Mouse (Mus musculus): Measurements from ENCODE around the gene Ecm2. TPM values are rescaled to one million over a fixed set of nuclear protein-coding genes. Genes with fewer than 3 reads are reported as not detected.

Ecm2 gene
- total RNA-seq, 2 experiments from 2014 or later: 1.7 to 1.9 TPM

DNA sequence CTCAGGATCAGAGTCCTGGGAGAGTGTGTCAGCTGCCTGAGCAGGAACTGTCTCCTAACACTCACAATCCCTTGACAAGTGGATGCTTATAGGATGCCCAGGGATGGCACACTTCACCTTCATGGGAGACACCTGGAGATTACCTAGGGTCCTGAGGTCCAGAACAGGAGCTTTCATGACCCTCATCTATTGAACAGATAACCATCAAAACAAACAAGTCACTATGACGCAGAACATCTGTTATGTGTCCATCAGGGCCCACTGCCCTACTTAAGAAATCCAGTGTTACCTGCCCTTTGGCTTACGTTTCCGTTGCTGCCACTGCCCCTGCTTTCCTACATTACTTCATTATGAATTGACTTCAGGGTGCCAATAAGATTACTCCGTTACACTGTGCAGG, 1.2 kb downstream of the Ecm2 start:
- intact Hi-C loops (cut with DNase I): no loop called here
- no peak for DNase-seq

DNA sequence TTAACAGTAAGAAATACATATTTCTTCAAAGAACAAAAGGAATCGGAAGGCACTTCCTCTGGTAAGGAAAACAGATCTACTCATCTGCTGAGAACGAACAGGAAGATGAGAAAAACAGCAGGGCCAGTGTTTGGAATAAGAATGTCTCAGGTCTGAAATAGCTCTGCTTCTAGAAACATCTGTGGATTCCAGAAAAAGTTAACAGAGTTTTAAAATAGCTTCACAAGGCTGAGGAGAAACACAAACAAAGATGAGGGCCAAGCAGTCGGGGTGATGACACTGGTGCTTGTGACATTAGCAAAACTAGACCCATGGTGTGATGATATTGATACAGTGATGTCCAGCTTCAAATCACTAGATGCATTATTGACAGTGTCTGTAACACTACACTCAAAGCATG, 2.6 kb downstream of the Ecm2 start:
- DNase-seq: no peak
- intact Hi-C loops (cut with DNase I): no loop called here

DNA sequence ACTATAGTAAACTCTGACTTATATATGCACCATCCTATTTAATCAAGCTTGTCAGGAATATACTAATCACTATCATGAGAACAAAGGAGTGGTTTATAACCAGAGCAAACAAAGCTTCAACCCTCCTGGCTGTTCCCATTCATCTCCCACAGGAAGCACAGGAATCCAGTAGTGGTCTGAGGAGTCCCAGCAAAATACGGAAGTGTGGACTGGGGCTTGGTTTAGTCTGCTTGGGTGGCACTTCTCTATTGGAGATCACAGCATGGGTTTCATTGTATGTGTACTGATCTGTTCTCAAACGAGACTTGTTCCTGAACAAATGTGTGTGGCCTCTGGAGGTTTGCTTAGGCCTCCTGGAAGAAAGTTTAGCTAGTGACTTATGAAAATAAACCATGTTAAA, 14.2 kb downstream of the Ecm2 start:
- intact Hi-C loops (cut with DNase I): no loop called here
- DNase-seq: no peak

DNA sequence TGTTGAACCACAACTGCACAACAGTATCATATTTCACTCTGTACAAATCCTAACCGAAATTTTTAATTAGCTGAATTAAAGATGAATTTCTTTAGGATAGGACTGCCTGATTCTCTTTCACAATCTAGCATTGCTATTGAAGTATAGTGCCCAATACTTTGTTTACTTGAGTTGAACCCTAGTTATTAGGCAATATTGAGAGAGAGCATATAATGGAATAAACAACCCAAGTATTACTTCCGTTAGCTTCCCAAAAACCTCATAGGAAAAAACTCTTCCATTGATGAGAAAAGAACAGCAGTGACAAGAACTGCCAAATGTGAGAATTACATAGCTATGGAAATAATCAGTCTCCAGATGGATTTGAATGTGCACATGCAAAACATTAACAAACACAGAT, 21.6 kb downstream of the Ecm2 start:
- no peak for DNase-seq
- intact Hi-C loops (cut with DNase I): no loop called here

DNA sequence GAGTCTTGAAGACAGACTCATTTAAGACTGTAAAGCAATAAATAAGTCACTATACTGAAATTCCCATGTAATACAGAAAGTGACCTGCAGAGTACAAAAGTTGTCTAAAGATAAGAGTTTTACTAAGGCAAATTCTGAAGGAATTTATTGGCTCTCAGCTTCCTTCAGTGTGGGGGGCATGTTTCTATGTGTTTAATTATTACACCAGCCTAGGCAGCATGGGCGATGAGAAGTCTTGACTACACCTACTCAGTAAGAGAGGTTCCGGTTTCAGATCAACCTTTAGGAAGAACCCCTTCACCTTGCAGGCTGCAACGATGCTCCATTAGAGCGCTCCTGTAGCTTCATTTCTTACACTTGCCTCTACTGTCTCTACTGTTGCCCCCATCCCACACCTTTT, 26.0 kb downstream of the Ecm2 start:
- no peak for DNase-seq
- intact Hi-C loops (cut with DNase I): no loop called here

DNA sequence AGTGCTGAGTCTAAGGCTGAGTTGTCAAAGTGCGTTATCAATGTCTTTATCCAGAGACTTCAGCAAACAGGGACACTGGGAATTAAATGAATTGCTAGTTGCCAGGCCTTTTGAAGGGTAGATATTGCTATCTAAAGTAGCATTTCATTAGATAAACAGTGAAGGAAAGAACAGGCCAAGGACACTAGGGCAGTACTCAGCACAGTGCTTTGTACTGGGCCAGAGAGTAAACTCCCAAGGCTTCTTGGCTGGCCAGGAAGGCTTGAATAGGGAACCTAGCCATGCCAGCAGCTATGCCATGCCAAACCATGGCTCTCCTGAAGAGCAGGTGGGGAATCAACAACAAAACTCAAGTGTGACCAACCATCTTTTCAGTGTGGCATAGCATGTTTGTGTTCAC, 32.3 kb downstream of the Ecm2 start:
- no peak for DNase-seq
- intact Hi-C loops (cut with DNase I): no loop called here

DNA sequence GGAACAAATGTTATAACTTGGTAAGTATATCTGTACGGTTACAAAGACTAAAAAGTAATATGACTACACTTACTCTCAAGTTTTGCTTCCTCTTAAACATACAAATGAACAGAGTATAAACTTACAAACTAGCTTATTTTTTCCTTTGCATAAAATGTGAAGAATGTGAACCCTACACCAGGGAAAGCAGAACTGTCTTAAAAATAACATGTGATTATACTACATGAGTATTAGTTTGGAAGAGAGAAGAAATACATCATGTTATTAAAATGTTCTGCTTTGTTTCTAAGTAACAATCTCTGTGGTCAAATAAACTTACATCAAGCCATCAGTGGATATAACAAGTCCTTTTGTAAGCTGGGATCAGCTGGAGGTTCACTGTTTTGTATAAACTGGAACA, 34.1 kb downstream of the Ecm2 start:
- no peak for DNase-seq
- intact Hi-C loops (cut with DNase I): no loop called here

DNA sequence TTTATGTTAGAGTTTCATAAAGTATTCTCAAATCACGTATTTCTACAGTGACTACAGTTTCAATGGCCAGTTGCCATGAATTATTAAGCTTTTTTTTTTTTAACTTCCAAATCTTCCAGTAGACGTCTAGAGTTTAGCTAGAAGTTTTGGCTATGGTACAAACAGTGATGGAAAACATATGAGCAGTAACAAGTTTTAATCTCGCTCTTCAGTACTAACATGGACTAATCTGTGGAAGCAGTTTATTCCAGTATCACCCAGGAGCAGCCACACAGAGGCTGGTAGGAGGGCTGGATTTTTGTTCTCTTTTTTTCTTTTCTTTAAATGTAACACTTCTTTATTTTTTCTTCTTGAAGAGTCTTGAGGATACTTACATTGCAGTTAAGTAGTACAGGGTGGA, 39.7 kb downstream of the Ecm2 start, which contains the start of gene Aspn:
Aspn (plus strand) TSS at position 165 of the 400 bp plus-strand sequence.
- no peak for DNase-seq
- intact Hi-C loops (cut with DNase I): no loop called here

DNA sequence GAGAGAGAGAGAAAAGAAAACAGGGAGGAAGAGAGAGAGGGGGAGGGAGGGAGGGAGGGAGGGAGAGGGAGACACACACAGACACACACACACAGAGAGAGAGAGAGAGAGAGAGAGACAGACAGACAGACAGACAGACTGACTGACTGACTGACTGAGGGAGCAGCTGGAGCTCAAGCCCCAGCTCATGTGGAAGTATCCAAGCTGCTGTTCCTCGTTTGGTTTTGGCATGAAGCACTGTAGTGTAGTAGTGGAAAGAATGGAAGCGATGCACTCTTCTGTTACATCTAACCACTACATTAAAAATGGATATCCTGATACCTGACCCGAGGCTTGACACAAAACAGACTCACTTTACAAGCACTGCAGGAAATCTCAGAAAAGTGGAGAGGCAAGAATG, 41.0 kb downstream of the Ecm2 start:
- DNase-seq: no peak
- intact Hi-C loops (cut with DNase I): no loop called here

DNA sequence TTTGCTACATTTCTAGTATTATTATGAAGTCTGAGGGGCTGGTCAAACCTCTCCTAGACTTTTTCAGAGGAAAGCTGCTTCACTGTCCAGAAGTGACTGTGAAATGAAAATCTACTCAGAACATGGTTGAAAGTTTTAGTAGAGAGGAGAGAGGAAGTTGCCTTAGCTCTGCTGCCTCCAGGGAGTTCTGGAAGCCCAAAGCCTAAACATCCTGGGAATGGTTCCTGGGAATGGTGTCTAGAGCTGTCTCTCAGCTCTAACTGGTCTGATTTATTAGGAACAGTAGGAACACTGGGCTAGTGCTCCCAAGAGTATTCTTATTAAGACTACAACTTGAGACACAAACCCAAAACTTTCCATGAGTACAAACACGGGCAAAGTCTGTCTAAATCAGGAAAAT, 41.9 kb downstream of the Ecm2 start:
- intact Hi-C loops (cut with DNase I): no loop called here

DNA sequence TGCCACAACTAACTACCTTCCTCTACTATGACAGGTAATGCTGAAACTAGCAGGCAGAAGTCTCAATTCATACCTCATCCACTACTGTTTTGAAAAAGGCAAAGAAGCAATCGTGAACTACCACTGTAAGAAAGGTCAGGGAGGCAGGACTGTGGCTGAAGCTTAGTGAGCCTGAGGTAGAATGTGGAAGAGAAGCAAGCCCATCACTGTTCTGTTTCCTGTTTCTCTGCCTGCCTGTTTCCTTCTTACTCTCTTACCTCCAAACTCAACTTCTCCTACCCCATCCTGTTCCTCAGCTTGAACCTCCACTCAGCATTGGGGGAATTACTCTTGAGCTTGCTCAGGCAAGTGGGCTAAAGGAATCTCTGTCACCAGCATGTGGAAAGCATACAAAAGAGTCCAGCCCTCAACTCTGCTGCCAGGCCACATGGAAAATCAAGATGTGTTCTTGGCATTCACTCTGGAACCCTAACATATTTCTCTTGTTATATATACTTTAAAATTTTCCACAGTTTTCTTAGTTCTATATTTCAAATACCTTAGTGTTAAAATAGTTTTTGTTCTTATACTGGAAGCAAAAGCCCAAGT, 43.0 kb downstream of the Ecm2 start:
- intact Hi-C loops (cut with DNase I): no loop called here
- DNase-seq: no peak

More for the DNA sequence above, 41.9 kb downstream of the Ecm2 start:
- DNase-seq: no peak

DNA sequence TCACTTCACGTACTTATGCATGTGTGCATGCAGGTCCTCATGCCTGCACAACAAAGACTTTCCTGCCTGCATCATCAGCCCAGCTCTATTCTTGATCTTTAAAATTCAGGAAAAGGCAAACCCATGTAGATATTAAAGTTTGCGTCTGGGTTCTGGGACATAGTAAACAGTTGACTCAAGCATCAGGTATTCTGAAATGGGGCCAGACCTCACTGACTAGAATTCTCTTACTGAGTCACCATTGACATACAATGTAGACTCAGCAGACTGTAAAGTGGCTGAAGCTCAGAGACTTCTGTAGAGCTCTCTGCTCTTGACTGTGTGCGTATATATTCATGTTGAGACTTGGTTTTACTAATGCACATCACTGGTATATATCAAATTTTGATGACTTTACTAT, 45.0 kb downstream of the Ecm2 start:
- no peak for DNase-seq
- intact Hi-C loops (cut with DNase I): no loop called here

DNA sequence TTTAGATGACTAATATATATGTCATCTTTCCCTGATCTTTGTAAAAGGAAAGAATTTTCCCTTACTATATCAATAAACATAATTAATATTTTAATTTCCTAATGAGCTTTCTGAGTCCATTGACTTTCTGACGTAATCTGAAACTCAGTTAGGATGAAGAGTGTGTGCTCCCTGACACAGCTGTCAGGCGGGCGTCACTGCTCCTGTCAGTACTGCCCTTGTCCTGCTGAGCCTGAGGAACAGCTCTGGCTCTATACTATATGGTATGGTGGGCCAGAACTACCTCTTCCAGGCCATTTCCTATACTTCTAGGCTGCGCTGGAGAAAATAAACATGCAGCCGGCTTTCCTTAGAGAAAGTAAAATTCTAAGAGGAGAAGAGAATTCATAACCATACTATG, 49.9 kb downstream of the Ecm2 start:
- intact Hi-C loops (cut with DNase I): no loop called here
- DNase-seq: no peak

DNA sequence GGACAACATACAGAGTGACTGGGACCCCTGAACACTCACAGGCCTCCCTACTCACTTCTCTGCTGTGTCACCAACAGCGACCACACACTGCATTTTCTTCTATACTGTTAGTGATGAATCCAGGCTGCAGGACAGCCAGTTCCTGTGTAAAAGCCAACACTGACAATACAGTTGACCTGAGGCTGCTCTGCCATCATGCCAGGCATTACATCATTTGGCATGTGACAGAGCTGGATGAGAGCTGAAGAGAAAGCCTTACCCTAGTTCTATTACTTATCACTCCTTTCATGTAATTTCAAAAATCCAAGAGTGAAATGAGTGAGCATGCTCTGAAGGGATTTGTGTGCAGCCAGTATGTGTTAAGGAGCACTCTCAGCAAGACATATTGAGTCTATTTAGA, 51.6 kb downstream of the Ecm2 start:
- intact Hi-C loops (cut with DNase I): no loop called here
- DNase-seq: no peak

DNA sequence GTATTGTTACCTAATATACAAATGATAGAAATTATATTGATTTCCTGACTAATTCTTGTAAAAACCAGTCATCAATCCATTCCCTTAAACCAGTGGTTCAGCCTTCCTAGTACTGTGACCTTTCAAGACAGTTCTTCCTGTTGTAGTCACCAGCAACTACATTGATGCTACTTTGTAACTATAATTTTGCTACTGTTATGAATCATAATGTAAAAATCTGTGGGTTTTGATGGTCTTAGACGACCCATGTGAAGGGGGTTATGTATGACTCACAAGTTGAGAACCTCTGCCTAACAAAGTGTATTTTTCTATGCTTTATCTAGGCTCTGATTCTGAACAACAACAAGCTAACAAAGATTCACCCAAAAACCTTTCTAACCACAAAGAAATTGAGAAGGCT, 52.3 kb downstream of the Ecm2 start:
- DNase-seq: no peak
- intact Hi-C loops (cut with DNase I): no loop called here

DNA sequence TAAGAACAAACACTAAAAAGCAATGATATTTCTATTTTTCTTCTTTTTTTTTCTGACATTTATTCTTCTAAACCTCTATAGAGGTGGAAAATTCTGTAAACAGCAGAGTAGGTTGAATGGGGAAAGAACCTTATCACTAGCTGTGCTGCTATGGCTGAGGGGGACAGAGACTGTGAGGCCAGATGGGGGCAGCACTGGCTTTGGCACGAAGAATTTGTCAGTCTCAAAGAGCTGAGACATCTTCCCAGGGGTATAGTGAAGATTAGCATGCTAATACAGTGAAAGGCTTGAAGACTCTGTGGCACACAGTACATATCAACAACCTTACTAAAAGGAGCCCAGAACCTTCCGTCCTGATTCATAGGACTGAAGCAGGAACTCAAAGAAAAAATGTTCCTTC, 54.6 kb downstream of the Ecm2 start:
- DNase-seq: peak; percentile 35
- intact Hi-C loops (cut with DNase I): no loop called here

DNA sequence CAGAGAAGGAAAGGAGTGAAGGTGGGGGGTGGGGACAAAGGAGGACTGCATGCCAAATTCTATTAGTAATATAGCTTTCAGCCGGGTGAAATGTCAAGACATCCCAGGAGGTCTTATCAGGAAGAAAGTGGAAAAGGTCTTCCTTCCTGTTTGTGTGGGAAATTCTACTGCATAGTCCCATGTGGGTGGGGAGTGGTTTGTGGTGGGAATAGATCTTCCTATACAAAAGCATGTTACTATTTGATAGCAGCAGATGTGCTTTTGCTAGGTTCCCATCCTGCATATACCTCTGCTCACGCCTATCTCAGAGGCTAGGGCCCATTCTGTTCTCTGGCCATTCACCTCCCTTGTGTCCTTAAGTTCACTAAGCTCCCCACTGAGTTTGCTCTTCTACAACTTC, 56.3 kb downstream of the Ecm2 start:
- intact Hi-C loops (cut with DNase I): no loop called here
- no peak for DNase-seq

DNA sequence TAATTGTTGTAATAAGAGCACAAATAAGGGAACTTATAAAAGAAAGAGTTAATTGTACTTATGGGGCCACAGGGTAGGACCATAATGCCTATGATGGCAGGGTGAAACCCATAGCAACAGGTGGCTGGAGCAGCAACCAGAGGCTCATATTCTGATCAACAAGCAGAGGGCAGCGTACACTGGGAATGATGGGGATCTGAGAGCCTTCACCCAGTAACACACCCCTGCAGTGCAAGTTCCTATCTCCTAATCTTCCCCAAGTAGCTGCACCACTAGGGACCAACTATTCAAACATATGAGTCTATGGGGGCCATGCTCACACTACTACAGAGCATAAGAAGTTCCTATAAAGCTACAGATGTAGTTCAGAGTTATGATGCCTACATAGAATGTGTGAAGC, 59.7 kb downstream of the Ecm2 start:
- no peak for DNase-seq
- intact Hi-C loops (cut with DNase I): no loop called here

DNA sequence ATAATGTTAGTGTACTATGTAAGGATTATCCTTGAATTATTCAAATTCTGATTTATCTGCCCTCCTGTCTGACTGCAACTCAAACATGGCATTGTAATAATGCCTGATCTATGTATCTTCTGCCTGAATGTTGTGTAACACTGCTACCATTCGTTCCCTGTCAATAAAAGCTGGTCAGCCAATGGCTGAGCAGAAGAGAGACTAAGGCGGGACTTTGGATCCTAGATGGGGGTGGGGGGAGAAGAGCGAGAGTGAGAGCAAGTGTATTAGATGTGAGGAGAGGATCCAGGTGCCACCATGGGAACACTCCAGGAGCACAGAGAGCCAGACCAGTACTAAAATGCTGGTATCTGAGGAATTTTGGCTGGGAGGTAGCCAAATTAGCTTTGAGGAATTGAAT, 65.8 kb downstream of the Ecm2 start:
- no peak for DNase-seq
- intact Hi-C loops (cut with DNase I): no loop called here

DNA sequence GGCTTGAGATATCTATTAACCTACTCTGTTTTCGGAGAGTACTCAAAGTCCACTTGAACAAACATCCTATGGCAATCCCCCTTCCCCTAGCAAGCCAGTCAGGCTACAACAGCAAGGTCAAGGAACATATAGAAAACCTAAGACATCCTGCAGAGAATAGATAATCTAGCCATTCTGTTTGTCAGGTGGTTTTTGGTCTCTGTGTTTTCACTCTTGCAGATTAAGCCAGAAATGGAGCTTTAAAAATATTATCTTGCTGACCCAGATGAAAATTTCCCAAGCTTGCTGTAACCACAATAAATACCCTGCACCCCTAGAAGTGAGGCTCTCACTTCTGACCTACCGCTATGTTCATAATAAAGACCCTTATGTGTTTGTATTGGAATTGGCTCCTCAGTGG, 66.8 kb downstream of the Ecm2 start:
- DNase-seq: no peak
- intact Hi-C loops (cut with DNase I): no loop called here

DNA sequence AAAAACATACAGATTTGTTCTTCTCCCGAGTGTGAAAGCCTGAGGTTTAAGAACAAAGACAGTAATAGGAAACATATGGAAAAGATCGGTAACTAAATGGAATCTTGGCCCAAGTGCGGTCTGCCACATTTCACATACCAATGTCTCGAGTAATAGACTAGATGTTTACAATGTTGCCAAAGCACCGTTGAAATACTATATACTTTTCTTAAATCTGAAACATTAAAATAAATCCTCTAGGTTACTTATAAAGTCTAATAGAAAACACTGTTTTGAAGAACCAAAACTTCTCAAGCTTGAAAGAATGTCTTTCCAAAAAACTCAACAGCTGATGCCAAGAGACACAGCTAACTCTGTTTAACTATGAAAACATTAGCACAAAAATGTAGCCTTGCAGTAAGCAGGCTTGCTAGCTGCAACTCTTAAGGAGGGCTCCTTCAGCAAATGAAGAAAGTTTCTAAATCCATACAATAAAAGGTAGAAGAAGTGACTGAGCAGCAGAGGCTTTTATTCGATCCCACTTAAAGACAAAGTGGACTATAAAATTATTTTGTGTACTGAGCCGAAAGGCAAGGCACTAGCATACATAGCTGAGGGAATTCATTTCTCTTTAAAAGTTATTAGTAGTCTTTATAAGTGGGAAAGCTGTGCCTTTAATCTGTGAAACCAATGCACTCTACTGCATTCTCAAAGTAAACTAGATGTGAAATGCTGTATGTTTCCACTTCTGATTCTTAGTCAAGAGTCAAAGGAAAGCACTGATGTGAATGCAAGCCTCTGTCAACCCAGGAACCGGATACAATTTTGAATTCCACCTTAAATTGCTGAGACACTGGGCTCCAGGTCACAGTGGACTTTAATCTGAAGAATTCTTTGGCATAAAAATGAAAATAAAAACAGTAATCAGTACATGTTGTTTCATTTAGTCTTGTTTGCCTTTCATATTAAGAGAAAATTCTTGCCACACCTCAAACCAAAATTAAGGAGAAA, 77.2 kb downstream of the Ecm2 start, which contains the start of gene Omd:
Omd (plus strand) TSS at position 922 of the 990 bp plus-strand sequence.
- DNase-seq: no peak
- intact Hi-C loops (cut with DNase I): no loop called here

Measured in left cerebral cortex, postnatal 4 days (tissue).